Mouse (Mus musculus): ENCODE measurements at regions not wholly inside any gene's neighbourhood (a gene's known extent, or its start where the extent isn't known, plus 50 kb on each side); places are given as distances from the start of the nearest gene placed in this dataset.

- Histone ChIP-seq H3K27me3 (replicated peaks; ENCODE audit: control insufficient read depth, insufficient read depth, low read length) (no peaks in the 10 kb centered on the region), H3K4me3 (ENCODE audit: low read depth, low read length) (no peak overlapping the region), H3K9me3 (ENCODE audit: control insufficient read depth, low read length) (no peaks in the 10 kb centered on the region), H3K27ac (ENCODE audit: low read depth, low read length) (no peak overlapping the region), H3K4me1 (replicated peaks; ENCODE audit: control insufficient read depth, insufficient read depth, low read length) (no peaks in the 10 kb centered on the region), H3K36me3 (ENCODE audit: control insufficient read depth, insufficient read depth, low read length) (no peaks in the 10 kb centered on the region), H3K9ac (ENCODE audit: low read depth, low read length) (no peak overlapping the region), H3K4me2 (no peak overlapping the region)
- DNase-seq (ENCODE audit: low spot score) (no peak), ATAC-seq (replicated peaks; ENCODE audit: low FRiP score) (no peak)
- 79% methylated on average over 6 of the region's 6 CpGs for WGBS
Measured at GRCm38 (mm10) chr15:36403336-36404119, 604.0 kb downstream of the Zfp706 start.

DNA sequence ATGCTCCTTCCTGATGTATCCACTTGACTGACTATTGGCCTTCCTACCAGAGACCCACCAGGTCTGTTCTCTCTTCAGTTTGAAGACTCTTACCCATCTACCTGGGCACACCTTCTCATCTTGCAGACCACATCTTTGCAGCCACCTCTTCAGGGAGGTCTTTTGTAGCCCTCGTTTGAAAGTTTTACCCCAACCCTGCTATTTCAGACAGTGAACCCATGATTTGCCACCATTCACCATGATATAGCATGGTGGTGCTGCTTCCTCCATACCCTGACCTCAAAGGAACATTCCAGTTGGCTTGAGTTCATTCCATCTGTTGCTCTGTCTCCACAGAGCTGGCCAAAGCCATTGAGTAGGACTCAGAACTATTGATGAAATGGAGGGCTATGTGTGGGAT, 605.5 kb downstream of the Zfp706 start:
- WGBS, result 85% methylated on average over 1 of the region's 1 CpGs
- H3K36me3 ChIP-seq (ENCODE audit: control insufficient read depth, insufficient read depth, low read length), result no peaks in the 10 kb centered on the region
- DNase-seq (ENCODE audit: low spot score) (no peak), ATAC-seq (replicated peaks; ENCODE audit: low FRiP score) (no peak)
- no peak overlapping the region for H3K27ac ChIP-seq (ENCODE audit: low read depth, low read length)
- H3K9me3 ChIP-seq (ENCODE audit: control insufficient read depth, low read length), result no peaks in the 10 kb centered on the region
- no peak overlapping the region for H3K4me2 ChIP-seq
- H3K9ac ChIP-seq (ENCODE audit: low read depth, low read length), result no peak overlapping the region
- H3K27me3 ChIP-seq (replicated peaks; ENCODE audit: control insufficient read depth, insufficient read depth, low read length), result no peaks in the 10 kb centered on the region
- no peaks in the 10 kb centered on the region for H3K4me1 ChIP-seq (replicated peaks; ENCODE audit: control insufficient read depth, insufficient read depth, low read length)
- no peak overlapping the region for H3K4me3 ChIP-seq (ENCODE audit: low read depth, low read length)

DNA sequence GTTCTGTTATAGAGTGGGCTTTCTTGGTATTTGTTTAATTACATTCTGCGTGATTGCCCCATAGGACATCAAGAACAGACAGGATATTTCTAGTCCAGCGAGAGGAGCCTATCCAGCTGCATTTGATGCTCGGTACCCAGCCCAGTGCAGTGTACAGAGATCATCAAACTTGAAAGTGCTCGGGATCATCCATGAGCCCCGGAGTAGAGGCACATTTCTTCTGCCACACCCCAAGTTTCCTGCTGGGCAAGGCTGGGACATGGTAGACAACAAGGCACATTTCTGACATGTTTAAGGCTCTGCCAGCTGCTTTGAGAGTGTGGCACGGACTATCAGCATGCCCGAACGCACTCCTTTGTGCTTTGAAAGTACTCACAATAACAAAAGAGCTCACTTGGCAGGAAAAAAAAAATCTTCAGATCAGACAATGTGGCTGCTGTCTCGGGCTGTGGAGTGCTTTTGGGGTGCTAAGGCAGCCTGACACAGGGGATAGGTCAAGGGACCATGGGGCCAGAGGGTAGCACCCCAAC, 607.2 kb downstream of the Zfp706 start:
- 81% methylated on average over 9 of the region's 9 CpGs for WGBS
- no peak for ATAC-seq (replicated peaks; ENCODE audit: low FRiP score)

DNA sequence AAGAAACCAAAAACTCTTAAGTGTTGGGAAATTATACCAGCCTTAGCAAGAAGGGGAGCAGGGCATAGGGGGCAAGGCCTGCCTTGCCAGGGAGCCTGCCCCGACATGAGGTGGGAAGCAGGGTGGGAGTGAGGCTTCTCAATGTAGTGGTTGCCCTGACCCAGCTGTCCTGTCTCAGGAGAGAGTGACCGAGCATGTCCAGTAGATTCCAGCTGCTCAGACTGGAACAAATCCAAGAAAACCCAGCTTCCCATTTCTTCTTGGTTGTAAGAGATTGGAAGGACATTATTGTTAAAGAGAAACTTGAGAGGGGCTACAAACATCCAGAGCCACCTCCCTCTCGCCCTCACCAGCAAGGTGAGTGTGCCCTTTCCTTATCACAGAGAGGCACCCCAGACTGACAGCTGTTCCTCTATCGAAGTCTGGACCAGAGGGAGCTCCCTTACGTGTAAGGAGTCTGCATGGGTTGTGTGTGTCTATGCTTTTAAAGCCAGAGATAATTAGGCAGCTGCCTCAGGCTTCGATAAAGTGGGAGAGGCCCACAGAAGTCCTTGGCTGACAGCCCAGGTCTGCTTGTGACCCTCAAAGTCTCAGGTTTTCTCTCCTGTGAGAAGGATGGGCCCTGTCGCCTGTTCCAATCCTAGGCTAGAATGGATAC, 608.1 kb downstream of the Zfp706 start:
- ATAC-seq (replicated peaks; ENCODE audit: low FRiP score) (no peak), DNase-seq (ENCODE audit: low spot score) (no peak)
- H3K4me2 ChIP-seq, result no peak overlapping the region
- no peaks in the 10 kb centered on the region for H3K4me1 ChIP-seq (replicated peaks; ENCODE audit: control insufficient read depth, insufficient read depth, low read length)
- H3K9me3 ChIP-seq (ENCODE audit: control insufficient read depth, low read length), result no peaks in the 10 kb centered on the region
- H3K36me3 ChIP-seq (ENCODE audit: control insufficient read depth, insufficient read depth, low read length), result no peaks in the 10 kb centered on the region
- H3K4me3 ChIP-seq (ENCODE audit: low read depth, low read length), result no peak overlapping the region
- H3K27ac ChIP-seq (ENCODE audit: low read depth, low read length), result no peak overlapping the region
- WGBS, result 52% methylated on average over 7 of the region's 7 CpGs
- no peaks in the 10 kb centered on the region for H3K27me3 ChIP-seq (replicated peaks; ENCODE audit: control insufficient read depth, insufficient read depth, low read length)
- no peak overlapping the region for H3K9ac ChIP-seq (ENCODE audit: low read depth, low read length)

More for the DNA sequence above, 607.2 kb downstream of the Zfp706 start:
- H3K9me3 ChIP-seq (ENCODE audit: control insufficient read depth, low read length), result no peaks in the 10 kb centered on the region
- H3K36me3 ChIP-seq (ENCODE audit: control insufficient read depth, insufficient read depth, low read length), result no peaks in the 10 kb centered on the region
- H3K4me3 ChIP-seq (ENCODE audit: low read depth, low read length), result no peak overlapping the region
- H3K4me1 ChIP-seq (replicated peaks; ENCODE audit: control insufficient read depth, insufficient read depth, low read length), result no peaks in the 10 kb centered on the region
- no peak overlapping the region for H3K27ac ChIP-seq (ENCODE audit: low read depth, low read length)
- H3K27me3 ChIP-seq (replicated peaks; ENCODE audit: control insufficient read depth, insufficient read depth, low read length), result no peaks in the 10 kb centered on the region
- no peak for DNase-seq (ENCODE audit: low spot score)
- no peak overlapping the region for H3K9ac ChIP-seq (ENCODE audit: low read depth, low read length)
- H3K4me2 ChIP-seq, result no peak overlapping the region

DNA sequence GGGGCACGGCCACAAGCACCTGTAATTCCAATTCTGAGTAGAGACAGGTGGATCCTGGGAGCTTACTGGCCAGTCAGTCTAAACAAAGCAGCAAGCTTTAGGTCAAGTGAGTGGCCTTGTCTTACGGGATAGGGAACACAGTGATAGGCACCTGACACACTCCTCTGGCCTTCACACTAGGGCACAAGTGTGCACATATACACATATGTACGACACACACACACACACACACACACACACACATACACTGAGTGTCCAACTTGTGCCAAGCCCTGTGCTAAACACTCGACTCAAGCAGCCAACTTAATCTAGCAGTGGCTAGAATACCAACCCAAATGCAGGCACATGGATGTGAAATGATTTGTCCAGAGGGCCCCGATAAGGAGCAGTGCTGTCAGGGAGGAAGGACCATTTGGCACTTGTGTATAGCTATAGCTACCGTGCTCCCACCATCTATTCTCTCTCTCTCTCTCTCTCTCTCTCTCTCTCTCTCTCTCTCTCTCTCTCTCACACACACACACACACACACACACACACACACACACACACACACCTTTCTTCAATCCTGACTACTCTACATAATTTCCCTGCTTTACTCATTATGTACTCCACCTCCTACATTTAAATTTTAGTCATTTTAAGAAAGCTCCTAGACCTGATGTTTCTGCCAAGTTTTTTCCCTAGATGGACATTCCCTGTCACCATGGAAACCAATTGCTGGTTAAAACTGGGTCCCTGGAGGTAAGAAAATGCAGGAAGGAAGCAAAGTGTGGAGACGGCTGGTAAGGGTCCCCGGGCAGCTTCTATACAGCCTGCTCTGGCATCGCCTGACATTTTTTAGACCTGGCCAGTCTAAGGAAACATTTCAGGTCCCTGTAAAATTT, 609.2 kb downstream of the Zfp706 start:
- ATAC-seq (replicated peaks; ENCODE audit: low FRiP score) (no peak), DNase-seq (ENCODE audit: low spot score) (no peak)
- Histone ChIP-seq H3K27ac (ENCODE audit: low read depth, low read length) (no peak overlapping the region), H3K9ac (ENCODE audit: low read depth, low read length) (no peak overlapping the region), H3K4me2 (no peak overlapping the region), H3K4me3 (ENCODE audit: low read depth, low read length) (no peak overlapping the region), H3K27me3 (replicated peaks; ENCODE audit: control insufficient read depth, insufficient read depth, low read length) (no peaks in the 10 kb centered on the region), H3K4me1 (replicated peaks; ENCODE audit: control insufficient read depth, insufficient read depth, low read length) (no peaks in the 10 kb centered on the region), H3K36me3 (ENCODE audit: control insufficient read depth, insufficient read depth, low read length) (no peaks in the 10 kb centered on the region), H3K9me3 (ENCODE audit: control insufficient read depth, low read length) (no peaks in the 10 kb centered on the region)
- WGBS, result 73% methylated on average over 9 of the region's 9 CpGs

- Histone ChIP-seq H3K9me3 (ENCODE audit: control insufficient read depth, low read length) (no peaks in the 10 kb centered on the region), H3K4me1 (replicated peaks; ENCODE audit: control insufficient read depth, insufficient read depth, low read length) (no peaks in the 10 kb centered on the region), H3K4me2 (no peak overlapping the region), H3K9ac (ENCODE audit: low read depth, low read length) (no peak overlapping the region), H3K27me3 (replicated peaks; ENCODE audit: control insufficient read depth, insufficient read depth, low read length) (no peaks in the 10 kb centered on the region), H3K4me3 (ENCODE audit: low read depth, low read length) (no peak overlapping the region), H3K27ac (ENCODE audit: low read depth, low read length) (no peak overlapping the region), H3K36me3 (ENCODE audit: control insufficient read depth, insufficient read depth, low read length) (no peaks in the 10 kb centered on the region)
- WGBS, result 72% methylated on average over 6 of the region's 6 CpGs
- ATAC-seq (replicated peaks; ENCODE audit: low FRiP score) (no peak), DNase-seq (ENCODE audit: low spot score) (no peak)
Measured at GRCm38 (mm10) chr15:36396791-36397190, 610.8 kb downstream of the Zfp706 start.

- WGBS, result 37% methylated on average over 2 of the region's 2 CpGs
- Histone ChIP-seq H3K4me2 (no peak overlapping the region), H3K4me3 (ENCODE audit: low read depth, low read length) (no peak overlapping the region), H3K4me1 (replicated peaks; ENCODE audit: control insufficient read depth, insufficient read depth, low read length) (no peaks in the 10 kb centered on the region), H3K36me3 (ENCODE audit: control insufficient read depth, insufficient read depth, low read length) (no peaks in the 10 kb centered on the region), H3K27me3 (replicated peaks; ENCODE audit: control insufficient read depth, insufficient read depth, low read length) (no peaks in the 10 kb centered on the region), H3K9me3 (ENCODE audit: control insufficient read depth, low read length) (no peaks in the 10 kb centered on the region), H3K27ac (ENCODE audit: low read depth, low read length) (no peak overlapping the region), H3K9ac (ENCODE audit: low read depth, low read length) (no peak overlapping the region)
- DNase-seq (ENCODE audit: low spot score) (no peak), ATAC-seq (replicated peaks; ENCODE audit: low FRiP score) (no peak)
Measured at GRCm38 (mm10) chr15:36396245-36396644, 611.3 kb downstream of the Zfp706 start.

DNA sequence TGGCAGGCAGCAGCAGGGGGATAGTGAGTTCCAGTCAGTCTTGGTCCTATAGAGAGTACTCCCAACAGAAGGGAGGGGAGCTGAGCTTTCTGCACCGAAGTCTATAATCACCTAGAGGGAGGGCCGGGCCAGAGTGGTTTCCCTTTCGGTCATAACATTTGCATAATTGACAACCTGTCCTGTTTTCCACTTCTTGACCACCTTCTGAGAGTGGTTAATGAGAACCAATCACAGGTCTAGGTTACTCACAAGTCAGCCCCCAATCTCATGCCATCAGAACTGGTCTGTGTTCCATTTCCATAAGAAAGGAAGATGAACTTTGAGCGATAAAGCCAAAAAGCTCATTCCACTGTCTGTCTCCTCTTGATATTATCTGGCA, 611.9 kb downstream of the Zfp706 start:
- H3K36me3 ChIP-seq (ENCODE audit: control insufficient read depth, insufficient read depth, low read length), result no peaks in the 10 kb centered on the region

More for the DNA sequence above, 611.9 kb downstream of the Zfp706 start:
- Histone ChIP-seq H3K9me3 (ENCODE audit: control insufficient read depth, low read length) (no peaks in the 10 kb centered on the region), H3K27ac (ENCODE audit: low read depth, low read length) (no peak overlapping the region), H3K4me2 (no peak overlapping the region), H3K9ac (ENCODE audit: low read depth, low read length) (no peak overlapping the region), H3K4me3 (ENCODE audit: low read depth, low read length) (no peak overlapping the region), H3K4me1 (replicated peaks; ENCODE audit: control insufficient read depth, insufficient read depth, low read length) (no peaks in the 10 kb centered on the region), H3K27me3 (replicated peaks; ENCODE audit: control insufficient read depth, insufficient read depth, low read length) (no peaks in the 10 kb centered on the region)
- WGBS, result 63% methylated on average over 4 of the region's 4 CpGs
- DNase-seq (ENCODE audit: low spot score) (no peak), ATAC-seq (replicated peaks; ENCODE audit: low FRiP score) (no peak)

Measured in liver, embryonic 11.5 days (tissue).